Mouse (Mus musculus) small intestine, adult 2 months (tissue): ENCODE measurements around the gene Lrrc9.

Experiments
- CTCF ChIP-seq: fragments of 200-500 bp; IDR thresholded peaks from 2 replicates; pipeline ENCODE4 v1.5.1; 2012; ENCODE audit warnings: low read depth, mild to moderate bottlenecking, control low read depth, inconsistent platforms, low read length, moderate library complexity, mixed read lengths; ENCODE audit not compliant: insufficient replicate concordance, insufficient read length; ENCODE audit errors: extremely low read depth
- POLR2A ChIP-seq: fragments of 200-500 bp; IDR thresholded peaks from 2 replicates; pipeline ENCODE4 v1.6.1; 2012; ENCODE audit warnings: low read depth, mild to moderate bottlenecking, control low read depth, inconsistent platforms, low read length, moderate library complexity

- TF ChIP-seq POLR2A (no peak), CTCF (no peak)
Observed at GRCm38 (mm10) chr12:72509606-72510005, 67.9 kb downstream of the Lrrc9 start.
